Mouse (Mus musculus) liver, postnatal 0 days (tissue): Measurements from ENCODE around the gene Lrch1. TPM values are rescaled to one million over a fixed set of nuclear protein-coding genes. Genes with fewer than 3 reads are reported as not detected.

ENCODE experiments used
- ATAC-seq: fragments of 200-750 bp; cut with Nextera tagmentation; 2 replicates; pipeline ENCODE4 v1.8.0; 2017; ENCODE audit warnings: mild to moderate bottlenecking, moderate library complexity
- DNase-seq: peaks from one replicate; pipeline ENCODE4 v3.0.0-alpha.2; 2016
- H3K27ac ChIP-seq: fragments of 300-500 bp; sonication (generic); 2 replicates; pipeline ENCODE4 v1.5.1; 2014; ENCODE audit warnings: antibody characterized with exemption, moderate library complexity, mild to moderate bottlenecking, low read depth
- H3K27me3 ChIP-seq: fragments of 300-500 bp; sonication (generic); 2 replicates; pipeline ENCODE4 v1.6.1; 2014; ENCODE audit warnings: low read length, control low read depth, mixed read lengths; ENCODE audit not compliant: insufficient read depth
- H3K36me3 ChIP-seq: fragments of 300-500 bp; sonication (generic); replicated peaks from 2 replicates; pipeline ENCODE4 v1.6.1; 2014; ENCODE audit warnings: mild to moderate bottlenecking, control low read depth, low read length, moderate library complexity, mixed read lengths; ENCODE audit not compliant: insufficient read depth
- H3K4me1 ChIP-seq: fragments of 300-500 bp; sonication (generic); 2 replicates; pipeline ENCODE4 v1.6.1; 2014; ENCODE audit warnings: antibody characterized with exemption, mild to moderate bottlenecking, control low read depth; ENCODE audit not compliant: insufficient read depth
- H3K4me2 ChIP-seq: fragments of 300-500 bp; sonication (generic); 2 replicates; pipeline ENCODE4 v1.6.1; 2014; ENCODE audit warnings: low read depth, mild to moderate bottlenecking, low read length, moderate library complexity, mixed read lengths
- H3K4me3 ChIP-seq: fragments of 300-500 bp; sonication (generic); 2 replicates; pipeline ENCODE4 v1.5.1; 2014; ENCODE audit warnings: low read depth, low read length
- H3K9ac ChIP-seq: fragments of 300-500 bp; sonication (generic); replicated peaks from 2 replicates; pipeline ENCODE4 v1.6.1; 2014; ENCODE audit warnings: mild to moderate bottlenecking, moderate library complexity
- H3K9me3 ChIP-seq: fragments of 300-500 bp; sonication (generic); 2 replicates; pipeline ENCODE4 v1.6.1; 2016; ENCODE audit warnings: mild to moderate bottlenecking, control low read depth, low read length, mixed read lengths
- CTCF ChIP-seq: sonication (generic); IDR thresholded peaks from 2 replicates; pipeline ENCODE4 v1.5.1; 2016; ENCODE audit warnings: antibody characterized with exemption, low read depth
- EP300 ChIP-seq: IDR thresholded peaks from 2 replicates; pipeline ENCODE4 v1.6.1; 2016; ENCODE audit warnings: antibody characterized with exemption, low read depth, mild to moderate bottlenecking
- WGBS: fragments of 180-500 bp; shearing (Covaris S2); extraction: QIAGEN DNeasy Blood & Tissue Kit; methylation state at CpG from one replicate; pipeline ENCODE4 v1.1.7; 2014; ENCODE audit not compliant: insufficient replicate concordance; 5-methylcytosine and 5-hydroxymethylcytosine counted together
- polyA plus RNA-seq: library from polyadenylated mRNA; unstranded; fragments of >200 nt; fragmentation: Nextera tagmentation; extraction: Ambion mirVana; gene quantifications from 2 replicates; pipeline ENCODE4 v1.2.1, GENCODE M21; 2015

The Lrch1 gene
- polyA plus RNA-seq, 1 experiment from 2014 or later, result 3.6 TPM

DNA sequence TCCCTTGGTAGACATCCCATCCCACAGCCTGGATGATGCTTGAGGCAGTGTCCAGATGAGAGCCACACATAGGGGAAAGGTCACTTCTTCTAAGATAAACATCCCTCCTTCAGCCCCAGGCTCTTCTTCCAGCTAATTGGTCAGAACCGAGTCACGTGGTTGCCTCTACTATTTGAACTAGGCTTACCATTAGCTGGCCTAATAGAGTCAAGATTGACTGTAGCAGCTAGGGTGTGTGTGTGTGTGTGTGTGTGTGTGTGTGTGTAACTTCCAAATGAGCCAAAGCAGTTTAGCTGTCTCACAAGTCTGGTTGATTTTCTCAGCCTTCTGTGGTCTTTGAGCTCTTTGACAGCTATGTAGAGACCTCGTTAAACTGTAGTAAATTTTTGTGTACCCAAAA lies 38.9 kb upstream of the Lrch1 start:
- WGBS, result 66% methylated on average over 3 of the region's 3 CpGs
- no peak overlapping the region for H3K4me2 ChIP-seq

DNA sequence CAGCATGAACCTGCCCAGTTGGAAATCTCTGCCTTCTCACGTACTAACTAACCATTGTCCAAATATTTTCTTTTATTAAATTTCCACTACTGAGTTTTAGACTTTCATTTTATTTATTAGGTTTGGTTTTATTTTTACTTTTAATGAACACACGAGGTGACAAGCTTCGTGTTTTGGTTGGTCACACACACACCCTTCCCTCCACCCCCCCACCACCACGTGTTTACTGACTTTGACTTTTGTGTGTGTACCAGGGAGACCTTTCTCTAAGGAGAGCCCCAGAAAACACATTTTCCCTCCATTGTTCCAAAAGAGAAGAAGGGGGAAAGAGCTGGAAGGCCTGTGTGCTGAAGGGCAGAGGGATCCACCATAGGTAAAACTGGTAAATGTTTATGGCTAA lies 38.0 kb upstream of the Lrch1 start:
- no peaks in the 10 kb centered on the region for H3K27me3 ChIP-seq
- no peak for ATAC-seq

More for the DNA sequence above, 38.9 kb upstream of the Lrch1 start:
- no peak for DNase-seq
- no peak overlapping the region for H3K27ac ChIP-seq
- H3K27me3 ChIP-seq, result no peaks in the 10 kb centered on the region
- no peak overlapping the region for H3K9ac ChIP-seq
- no peaks in the 10 kb centered on the region for H3K36me3 ChIP-seq
- TF ChIP-seq EP300 (no peak), CTCF (no peak)
- ATAC-seq, result no peak
- no peaks in the 10 kb centered on the region for H3K9me3 ChIP-seq
- no peak overlapping the region for H3K4me3 ChIP-seq
- H3K4me1 ChIP-seq, result peaks cover 5% of the 10 kb centered on the region; the same call in 1 of the 2 replicates

DNA sequence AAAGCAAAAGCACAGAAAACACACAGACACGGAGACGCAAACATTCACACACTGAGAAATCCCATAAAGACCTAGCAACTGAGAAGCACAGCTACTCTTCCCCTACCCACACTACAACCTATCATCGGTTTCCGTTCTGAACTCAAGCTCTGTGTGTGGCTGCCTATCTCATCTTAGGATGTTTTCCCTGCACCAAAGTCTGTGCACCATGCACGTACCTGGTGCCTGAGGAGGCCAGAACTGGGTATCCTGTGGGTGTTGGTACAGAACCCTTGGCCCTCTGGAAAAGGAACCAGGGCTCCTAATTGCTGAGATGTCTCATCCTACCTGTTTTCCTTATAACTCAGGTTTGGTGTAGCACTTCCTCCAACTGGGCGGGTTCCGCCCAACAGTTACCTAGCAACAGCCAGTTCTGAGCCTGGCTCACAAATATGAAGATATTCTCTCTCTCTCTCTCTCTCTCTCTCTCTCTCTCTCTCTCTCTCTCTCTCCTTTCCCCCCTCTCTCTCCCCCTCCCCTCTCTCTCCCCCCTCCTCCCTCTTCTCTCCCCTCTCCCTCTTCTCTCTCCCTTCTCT lies 37.2 kb upstream of the Lrch1 start:
- DNase-seq (no peak), ATAC-seq (no peak)
- H3K27me3 ChIP-seq, result no peaks in the 10 kb centered on the region
- H3K4me3 ChIP-seq, result no peak overlapping the region
- no peak for TF ChIP-seq EP300
- TF ChIP-seq CTCF, result no peak
- no peak overlapping the region for H3K27ac ChIP-seq
- H3K9me3 ChIP-seq, result no peaks in the 10 kb centered on the region
- no peaks in the 10 kb centered on the region for H3K36me3 ChIP-seq
- no peak overlapping the region for H3K4me2 ChIP-seq
- peaks cover 5% of the 10 kb centered on the region; the same call in 1 of the 2 replicates for H3K4me1 ChIP-seq
- WGBS, result 62% methylated on average over 7 of the region's 7 CpGs
- H3K9ac ChIP-seq, result no peak overlapping the region

More for the DNA sequence above, 38.0 kb upstream of the Lrch1 start:
- Histone ChIP-seq H3K27ac (no peak overlapping the region), H3K4me1 (peaks cover 5% of the 10 kb centered on the region; the same call in 1 of the 2 replicates), H3K36me3 (no peaks in the 10 kb centered on the region), H3K4me2 (no peak overlapping the region), H3K9ac (no peak overlapping the region), H3K4me3 (no peak overlapping the region), H3K9me3 (no peaks in the 10 kb centered on the region)
- no peak for DNase-seq
- TF ChIP-seq CTCF, result no peak
- TF ChIP-seq EP300, result no peak
- WGBS, result 49% methylated on average over 4 of the region's 4 CpGs

DNA sequence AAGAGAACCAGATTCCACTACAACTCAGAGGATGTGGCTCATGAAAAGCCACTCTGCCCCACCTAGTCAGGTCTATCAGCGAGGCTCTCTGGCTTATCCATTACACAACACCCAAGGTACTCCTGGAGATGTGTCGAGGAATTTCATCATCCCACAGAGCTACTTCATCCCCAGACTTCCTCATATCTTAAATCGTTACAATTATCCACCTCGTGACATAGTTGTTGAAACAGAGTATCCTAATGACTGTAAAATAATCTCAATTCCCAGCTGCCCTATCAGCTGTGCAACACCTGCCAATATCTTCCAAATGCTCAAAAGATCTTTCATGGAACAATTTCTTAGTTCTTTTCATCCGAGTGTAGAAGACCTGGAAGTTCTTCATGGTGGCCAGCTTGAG lies 35.4 kb upstream of the Lrch1 start:
- Histone ChIP-seq H3K27ac (no peak overlapping the region), H3K4me3 (no peak overlapping the region), H3K4me2 (no peak overlapping the region), H3K9me3 (no peaks in the 10 kb centered on the region), H3K4me1 (0 out of 2 replicates have a peak, but pooled peaks cover 2% of the 10 kb centered on the region), H3K36me3 (no peaks in the 10 kb centered on the region), H3K27me3 (no peaks in the 10 kb centered on the region), H3K9ac (no peak overlapping the region)
- WGBS, result 56% methylated on average over 5 of the region's 5 CpGs
- ATAC-seq, result no peak
- no peak for DNase-seq
- TF ChIP-seq EP300 (no peak), CTCF (no peak)

DNA sequence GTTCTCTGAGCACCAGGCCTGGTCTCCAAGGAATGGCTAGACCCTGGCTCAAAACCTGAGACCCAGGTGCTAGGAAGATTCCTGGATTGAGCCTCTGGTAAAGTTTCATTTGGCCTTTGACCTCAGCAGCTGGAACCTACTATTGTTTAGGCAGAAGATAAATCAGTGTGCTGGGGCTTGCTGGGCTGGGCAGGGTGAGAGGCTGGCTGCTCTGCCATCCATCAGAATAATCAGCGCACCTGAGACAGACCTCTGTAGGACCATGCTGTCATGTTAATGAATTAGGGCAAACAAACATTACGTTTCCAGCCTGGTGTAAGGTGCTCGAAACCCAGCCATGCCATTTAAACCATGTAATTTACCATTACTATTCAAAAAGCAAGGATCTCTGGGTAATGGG lies 33.3 kb upstream of the Lrch1 start:
- Histone ChIP-seq H3K9ac (no peak overlapping the region), H3K27me3 (no peaks in the 10 kb centered on the region), H3K4me2 (no peak overlapping the region), H3K4me1 (peaks cover 10% of the 10 kb centered on the region; the same call in 1 of the 2 replicates), H3K9me3 (no peaks in the 10 kb centered on the region), H3K36me3 (no peaks in the 10 kb centered on the region), H3K27ac (no peak overlapping the region), H3K4me3 (no peak overlapping the region)
- ATAC-seq, result no peak
- TF ChIP-seq CTCF, result no peak
- no peak for TF ChIP-seq EP300
- no peak for DNase-seq
- 75% methylated on average over 3 of the region's 3 CpGs for WGBS

DNA sequence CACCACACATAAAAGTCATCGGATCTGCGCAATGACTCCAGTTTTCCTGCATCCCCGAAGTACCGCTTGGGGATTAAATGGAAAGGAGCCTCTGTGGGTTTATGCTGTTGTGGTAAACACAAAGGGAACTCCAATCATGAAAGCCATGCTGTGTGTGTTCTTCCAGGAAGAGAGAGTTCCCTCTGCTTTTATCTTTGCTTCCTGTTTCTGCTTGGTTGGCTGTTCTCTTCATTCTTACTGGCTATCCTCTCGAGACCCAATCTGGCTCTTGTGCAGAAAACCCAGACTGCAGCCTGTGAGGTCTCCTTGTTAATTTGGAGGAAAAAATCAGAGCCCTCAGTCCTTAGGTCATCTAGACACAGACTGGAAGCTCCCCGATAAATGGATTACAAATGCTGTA lies 29.3 kb upstream of the Lrch1 start:
- H3K4me3 ChIP-seq, result no peak overlapping the region
- TF ChIP-seq CTCF (no peak), EP300 (no peak)
- no peaks in the 10 kb centered on the region for H3K9me3 ChIP-seq
- 44% methylated on average over 6 of the region's 6 CpGs for WGBS
- H3K4me1 ChIP-seq, result peaks cover 17% of the 10 kb centered on the region
- ATAC-seq (no peak), DNase-seq (no peak)
- H3K36me3 ChIP-seq, result no peaks in the 10 kb centered on the region
- peak overlapping the region; percentile 23 for H3K4me2 ChIP-seq
- H3K9ac ChIP-seq, result no peak overlapping the region
- no peaks in the 10 kb centered on the region for H3K27me3 ChIP-seq
- no peak overlapping the region for H3K27ac ChIP-seq
